Mouse (Mus musculus) spleen, adult 2 months (tissue): Measurements from ENCODE around the gene Nlrp10.

Source experiments
- CTCF ChIP-seq: fragments of 200-500 bp; IDR thresholded peaks from 2 replicates; pipeline ENCODE4 v1.5.1; 2011; ENCODE audit warnings: mild to moderate bottlenecking, inconsistent platforms; ENCODE audit not compliant: insufficient read depth, insufficient read length, insufficient replicate concordance; ENCODE audit errors: extremely low read depth
- POLR2A ChIP-seq: fragments of 200-500 bp; IDR thresholded peaks from 2 replicates; pipeline ENCODE4 v1.6.1; 2011; ENCODE audit warnings: low read depth, low read length, inconsistent platforms

DNA sequence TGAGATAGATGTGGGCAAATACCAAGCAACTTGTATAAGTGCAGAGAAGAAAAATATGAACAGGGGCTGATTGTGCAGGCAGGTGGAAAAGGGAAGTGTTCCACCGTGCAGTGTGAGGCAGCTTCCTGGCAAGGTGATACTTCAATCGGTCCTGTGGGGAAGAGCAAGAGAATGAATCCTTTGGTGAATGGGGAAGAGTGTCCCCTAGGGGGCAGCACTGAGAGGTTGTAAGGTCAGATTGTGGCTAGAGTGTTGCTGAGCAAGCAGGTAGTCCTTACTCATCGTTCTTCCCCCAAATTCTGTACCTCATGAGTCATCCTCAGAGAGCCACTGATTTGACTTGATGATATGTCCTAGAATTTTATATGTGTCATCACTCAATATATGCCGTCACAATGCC lies 24.2 kb upstream of the Nlrp10 start:
- TF ChIP-seq CTCF (no peak), POLR2A (no peak)
